Mouse (Mus musculus) frontal cortex, postnatal 14 days (tissue): ENCODE results near the gene Olfr616.
"Not testable (repeated sequence)": the region's sequence is repeated elsewhere in the genome, so short reads cannot be mapped to it uniquely, and the experiment has no call there.

Experiments used
- DNase-seq, 2 experiments: peaks; one replicate each; pipeline ENCODE4 v3.0.0; 2022; ENCODE audit warnings: low spot score in 2 of 2

Gene Olfr616

DNA sequence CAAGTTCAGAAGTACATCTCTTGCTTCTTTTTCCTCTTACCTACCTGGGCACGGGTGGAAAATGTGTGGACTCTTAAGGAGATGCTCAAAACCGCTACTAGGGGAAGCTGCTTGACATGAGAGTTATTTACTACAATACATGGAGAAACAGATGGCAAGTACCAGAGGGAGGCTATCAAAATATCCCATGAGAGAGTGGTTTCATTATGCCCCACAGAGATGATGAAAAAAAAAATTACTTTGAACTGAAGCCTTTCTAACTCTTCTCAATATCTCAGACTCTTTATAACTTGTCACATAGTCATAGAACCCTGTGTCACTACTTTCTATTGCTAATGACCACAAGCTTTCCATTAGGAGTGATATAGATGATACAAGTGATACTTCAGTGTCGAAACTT, at the start of gene Olfr616:
Gene Olfr616 (minus strand): TSS at position 101 of the 400 bp plus-strand sequence.
- no peak for DNase-seq

DNA sequence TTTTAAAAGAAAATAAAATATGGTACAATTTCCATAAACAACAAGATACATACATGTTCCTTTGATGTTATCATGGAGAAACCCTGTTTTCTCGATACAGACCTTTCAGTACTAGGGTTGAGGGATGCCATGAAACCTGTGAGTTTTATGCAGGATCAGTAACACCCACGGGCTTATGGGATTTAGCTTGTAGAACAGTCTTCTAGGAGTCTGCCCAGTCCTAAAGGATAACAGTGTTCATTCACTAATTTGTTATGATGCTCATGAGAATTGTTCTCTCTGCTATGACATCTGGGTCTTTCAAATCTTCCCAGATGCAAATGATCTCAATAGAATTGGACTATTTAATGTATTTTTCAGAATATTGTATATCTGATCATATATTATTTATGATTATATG, 43.5 kb upstream of the Olfr616 start, which contains the start of gene Olfr620:
Gene Olfr620 (minus strand): TSS at position 101 of the 400 bp plus-strand sequence.
- no peak for DNase-seq

DNA sequence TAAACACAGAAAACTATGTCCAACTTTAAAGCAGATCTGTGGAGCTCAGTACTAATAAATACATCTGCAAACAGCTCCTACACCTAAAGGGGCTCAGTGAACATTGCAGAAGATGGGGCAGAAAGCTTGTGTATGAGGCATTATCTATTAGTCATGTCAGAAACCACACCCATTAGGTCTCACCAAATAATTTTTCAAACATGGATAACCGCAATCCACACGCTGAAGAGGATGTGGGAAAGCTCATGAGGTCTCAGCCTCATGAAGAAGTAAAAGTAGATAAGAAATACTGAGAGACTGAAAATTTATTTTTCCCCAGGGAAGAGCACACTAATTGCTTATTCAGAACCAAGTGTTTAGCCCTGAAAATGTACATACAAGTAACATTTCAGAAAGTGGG, 38.5 kb upstream of the Olfr616 start:
- no peak for DNase-seq

DNA sequence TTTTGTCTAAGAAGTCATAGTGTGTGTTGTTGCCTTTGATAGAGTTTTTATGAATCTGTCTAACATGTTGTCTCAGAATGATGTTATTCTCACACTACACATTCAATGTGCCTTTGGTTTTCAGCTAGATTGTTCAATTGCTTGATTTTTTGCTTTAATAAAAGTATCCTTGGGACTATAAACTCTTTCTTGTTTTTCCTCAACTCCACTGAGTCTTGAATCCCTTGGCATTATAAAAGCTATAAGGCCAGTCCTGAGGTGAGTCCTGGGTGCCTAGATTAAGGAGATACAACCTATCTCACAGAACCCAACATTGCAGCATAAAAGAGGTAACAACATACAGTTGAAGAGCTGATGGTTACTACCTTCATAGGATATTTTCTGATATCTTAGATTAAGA, 31.3 kb upstream of the Olfr616 start, which contains the start of gene Olfr619:
Gene Olfr619 (plus strand): TSS at position 301 of the 400 bp plus-strand sequence.
- no peak for DNase-seq

DNA sequence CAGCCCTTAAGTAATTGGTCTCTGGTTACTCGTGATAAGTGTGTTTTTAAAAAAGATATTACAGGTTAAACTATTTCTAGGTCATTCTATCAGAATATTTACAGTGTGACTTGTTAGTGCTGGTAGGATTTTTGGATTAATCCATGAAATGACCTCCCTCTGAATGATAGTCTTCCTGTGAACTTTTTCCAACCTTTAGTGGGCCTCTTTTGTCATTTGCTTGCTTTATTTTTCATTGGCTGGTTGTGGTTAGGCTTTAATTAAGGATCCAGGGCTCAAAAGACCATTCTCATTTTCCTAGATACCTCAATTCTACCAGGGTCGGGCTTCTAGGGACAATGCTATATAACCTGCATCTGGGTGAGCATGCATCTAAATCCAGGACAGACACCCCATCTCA, 20.9 kb upstream of the Olfr616 start, which contains the start of gene Olfr618:
Gene Olfr618 (plus strand): TSS at position 301 of the 400 bp plus-strand sequence.
- no peak for DNase-seq

DNA sequence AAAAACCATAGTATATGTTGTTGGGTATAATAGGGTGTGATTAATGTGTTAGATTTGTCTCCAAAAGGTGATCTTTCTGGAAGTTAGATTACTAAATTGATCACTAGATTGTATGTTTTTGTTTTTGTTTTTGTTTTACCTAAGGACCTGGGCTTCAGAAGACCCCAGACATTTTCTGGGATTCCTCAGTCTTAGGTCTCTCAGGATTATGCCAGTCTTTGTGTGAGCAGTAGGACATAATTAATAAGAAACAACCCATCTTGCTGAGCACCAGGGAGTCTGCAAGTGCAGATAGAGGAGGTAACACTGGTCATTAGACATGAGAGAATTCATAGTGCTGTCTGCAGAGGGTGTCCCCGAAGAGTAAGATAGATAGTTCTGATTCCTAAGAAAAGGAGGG, 3.8 kb upstream of the Olfr616 start, which contains the start of gene Olfr617:
Gene Olfr617 (plus strand): TSS at position 301 of the 400 bp plus-strand sequence.
- DNase-seq = no peak

DNA sequence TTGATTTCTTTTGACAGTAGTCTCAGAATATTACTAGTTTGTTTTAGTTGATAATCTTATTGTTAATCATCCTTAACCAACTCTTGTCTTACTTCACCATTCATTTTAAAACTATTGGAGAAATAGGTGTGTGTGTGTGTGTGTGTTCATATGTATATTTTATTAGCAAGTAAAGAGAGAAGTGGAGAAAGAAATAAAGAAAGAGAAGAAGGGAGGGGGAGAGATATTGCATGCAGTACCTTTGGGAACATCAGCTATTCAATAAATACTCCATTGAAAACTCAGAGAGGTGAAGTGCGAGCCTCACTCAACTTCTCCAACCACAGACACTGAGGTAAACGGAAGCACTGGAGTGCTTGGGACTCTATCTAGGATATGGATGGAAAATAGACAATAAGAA, 13.2 kb downstream of the Olfr616 start, which contains the start of gene Olfr615:
Gene Olfr615 (plus strand): TSS at position 301 of the 400 bp plus-strand sequence.
- no peak for DNase-seq

DNA sequence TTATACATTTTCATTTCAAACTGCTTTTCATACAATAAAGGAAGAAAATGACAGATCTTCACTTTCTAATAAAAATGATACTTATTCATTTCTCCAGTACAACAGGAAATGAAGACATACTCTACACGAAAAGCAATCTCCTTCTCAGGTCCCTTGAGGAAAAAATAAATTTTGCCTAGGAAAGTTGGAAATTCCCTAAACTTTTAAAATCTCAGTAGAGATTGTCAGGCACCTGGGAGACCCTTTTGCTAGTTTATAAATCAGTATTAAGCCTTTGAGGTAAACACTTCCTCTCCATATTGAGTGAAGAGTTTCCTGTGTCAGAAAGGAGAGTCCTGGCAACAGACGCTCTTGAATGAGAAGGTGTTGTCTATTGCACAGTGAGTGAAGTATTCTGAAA, 21.2 kb downstream of the Olfr616 start, which contains the start of gene Olfr613:
Gene Olfr613 (plus strand): TSS at position 301 of the 400 bp plus-strand sequence.
- no peak for DNase-seq

DNA sequence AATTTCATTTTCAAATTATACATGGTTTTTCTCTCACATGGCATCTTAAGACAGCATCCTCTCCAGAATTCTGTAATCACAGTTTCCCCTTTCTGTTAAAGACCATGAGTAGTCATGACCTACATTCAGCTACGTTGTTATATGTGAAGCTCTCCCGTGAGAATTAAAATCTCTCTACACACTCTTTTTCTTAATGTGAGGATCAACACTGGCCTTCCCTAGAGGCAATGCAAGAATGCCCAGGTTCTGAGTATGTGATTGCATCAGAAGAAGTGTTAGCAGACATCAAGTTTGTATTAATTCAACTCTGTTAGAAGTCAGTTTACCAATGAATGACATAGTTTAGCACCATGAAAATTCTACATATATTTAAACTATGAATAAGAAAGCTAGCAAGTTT, 26.3 kb downstream of the Olfr616 start, which contains the start of gene Olfr612:
Gene Olfr612 (minus strand): TSS at position 101 of the 400 bp plus-strand sequence.
- DNase-seq = not testable (repeated sequence)

DNA sequence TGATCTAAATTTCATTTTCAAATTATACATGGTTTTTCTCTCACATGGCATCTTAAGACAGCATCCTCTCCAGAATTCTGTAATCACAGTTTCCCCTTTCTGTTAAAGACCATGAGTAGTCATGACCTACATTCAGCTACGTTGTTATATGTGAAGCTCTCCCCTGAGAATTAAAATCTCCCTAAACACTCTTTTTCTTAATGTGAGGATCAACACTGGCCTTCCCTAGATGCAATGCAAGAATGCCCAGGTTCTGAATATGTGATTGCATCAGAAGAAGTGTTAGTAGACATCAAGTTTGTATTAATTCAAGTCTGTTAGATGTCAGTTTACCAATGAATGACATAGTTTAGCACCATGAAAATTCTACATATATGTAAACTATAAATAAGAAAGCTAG, 48.2 kb downstream of the Olfr616 start, which contains the start of gene Olfr611:
Gene Olfr611 (minus strand): TSS at position 101 of the 400 bp plus-strand sequence.
- DNase-seq = not testable (repeated sequence)
